In the genomic region with DNA sequence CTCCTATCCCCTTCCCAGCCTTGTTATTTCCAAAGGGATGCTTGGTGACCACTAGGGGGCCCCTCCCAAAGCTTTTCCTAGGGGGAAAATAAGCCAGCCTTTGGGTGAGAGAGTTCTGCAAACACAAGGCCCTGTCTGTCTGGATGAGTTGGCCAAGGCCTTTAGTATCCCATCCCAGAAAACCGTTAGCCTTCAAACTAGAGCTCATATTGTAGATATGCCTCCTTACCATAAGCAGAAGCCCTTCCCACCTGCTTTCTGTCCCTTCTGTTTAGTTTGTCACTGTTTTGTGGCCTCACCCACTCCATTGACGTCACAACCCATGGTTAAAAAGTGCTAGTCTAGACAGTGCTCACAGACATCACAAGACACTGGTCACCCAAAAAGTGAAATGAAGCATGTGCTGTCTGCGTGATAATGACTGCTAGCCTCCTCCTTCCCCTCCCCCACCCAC, we compare ENCODE assay signal across 10 mouse cellular contexts. TPM values are rescaled to one million over a fixed set of nuclear protein-coding genes. Genes with fewer than 3 reads are reported as not detected.
A peak's percentile ranks its signal among the peaks of the same experiment; 100 is the strongest.
DNase-seq lines count a peak whose midpoint lies in the region; ATAC-seq and TF ChIP-seq lines count a peak whose summit lies in the region.
"Had no signal": no experiment of that assay in that cellular context is flagged by ENCODE, and none has a peak within 500 bp of the region (broad histone marks: within the 10 kb centered on the region; RNA-seq: fewer than 3 reads in every experiment).

No protein-coding gene starts in this region.

- H3K4me2 ChIP-seq in heart, embryonic 11.5 days, result no peak overlapping the region
- H3K4me2 ChIP-seq in lung, embryonic 14.5 days, result no peak overlapping the region
- H3K4me2 ChIP-seq: heart, embryonic 15.5 days; neural tube, embryonic 13.5 days had no signal

- no peaks in the 10 kb centered on the region for H3K9me3 ChIP-seq in heart, embryonic 11.5 days (replicated peaks; ENCODE audit: control insufficient read depth, low read length)
- no peaks in the 10 kb centered on the region for H3K9me3 ChIP-seq in lung, embryonic 14.5 days (ENCODE audit: low read depth, low read length)
- H3K9me3 ChIP-seq: heart, embryonic 15.5 days; neural tube, embryonic 13.5 days had no signal

- peak; percentile 58 for DNase-seq in heart, adult 8-10 months (ENCODE audit: low spot score)
- peak; percentile 37 for DNase-seq in ES-CJ7 (ENCODE audit: low read depth, low spot score)
- peak; percentile 74 for DNase-seq in brain, adult 2 months (ENCODE audit: low read depth, low spot score)
- DNase-seq in kidney, postnatal 36 days, result peak; percentile 60 to 82
- peak; percentile 83 for DNase-seq in lung, embryonic 14.5 days

- no peak overlapping the region for H3K4me3 ChIP-seq in heart, embryonic 11.5 days (ENCODE audit: low read depth, low read length)
- no peak overlapping the region for H3K4me3 ChIP-seq in lung, embryonic 14.5 days (ENCODE audit: low read depth, low read length)
- H3K4me3 ChIP-seq: heart, embryonic 15.5 days; neural tube, embryonic 13.5 days had no signal

- WGBS in heart, embryonic 11.5 days (ENCODE audit: insufficient replicate concordance), result 72% methylated on average over 3 of the region's 3 CpGs
- WGBS in lung, embryonic 14.5 days, result 74% methylated on average over 3 of the region's 3 CpGs

- no peak overlapping the region for H3K9ac ChIP-seq in heart, embryonic 11.5 days (ENCODE audit: low read depth, low read length)
- H3K9ac ChIP-seq in lung, embryonic 14.5 days, result no peak overlapping the region
- H3K9ac ChIP-seq: heart, embryonic 15.5 days; neural tube, embryonic 13.5 days had no signal

- H3K27ac ChIP-seq in heart, embryonic 11.5 days (ENCODE audit: low read depth, low read length), result no peak overlapping the region
- no peak overlapping the region for H3K27ac ChIP-seq in lung, embryonic 14.5 days (ENCODE audit: low read depth)
- H3K27ac ChIP-seq: heart, embryonic 15.5 days; neural tube, embryonic 13.5 days had no signal

- H3K27me3 ChIP-seq in heart, embryonic 11.5 days (ENCODE audit: control insufficient read depth, insufficient read depth, low read length), result no peaks in the 10 kb centered on the region
- H3K27me3 ChIP-seq in lung, embryonic 14.5 days (ENCODE audit: insufficient read depth, low read length), result no peaks in the 10 kb centered on the region
- H3K27me3 ChIP-seq: heart, embryonic 15.5 days; neural tube, embryonic 13.5 days had no signal

- peak; percentile 71 for TF ChIP-seq CTCF in lung, embryonic 14.5 days (IDR thresholded peaks at IDR 0.05; ENCODE audit: low read depth)

- H3K36me3 ChIP-seq in heart, embryonic 11.5 days (ENCODE audit: control insufficient read depth, insufficient read depth, low read length), result no peaks in the 10 kb centered on the region
- H3K36me3 ChIP-seq in lung, embryonic 14.5 days (ENCODE audit: insufficient read depth), result peaks cover 5% of the 10 kb centered on the region; the same call in 1 of the 2 replicates
- H3K36me3 ChIP-seq: heart, embryonic 15.5 days had no signal

- ATAC-seq in heart, embryonic 11.5 days (replicated peaks; ENCODE audit: insufficient number of reproducible peaks, low FRiP score, low TSS enrichment), result no peak
- ATAC-seq in lung, embryonic 14.5 days (ENCODE audit: insufficient read depth), result no peak
- no peak for ATAC-seq in CD4-positive, CD25-positive, alpha-beta regulatory T cell, adult 4 months
- no peak; the same call in 1 of the 2 replicates for ATAC-seq in megakaryocyte-erythroid progenitor cell, adult 5-6 weeks (replicated peaks; ENCODE audit: low FRiP score, low TSS enrichment, poor library complexity, severe bottlenecking)

- H3K4me1 ChIP-seq in heart, embryonic 11.5 days (ENCODE audit: control insufficient read depth, insufficient read depth, low read length), result 0 out of 2 replicates have a peak, but pooled peaks cover 2% of the 10 kb centered on the region
- H3K4me1 ChIP-seq in lung, embryonic 14.5 days (ENCODE audit: insufficient read depth), result no peaks in the 10 kb centered on the region

RNA-seq across cellular contexts. Expression of a gene that starts 29.5 kb away (rescaled TPM):
- 10 to 100 TPM; 16.5 to 24.9 (median 22.3) TPM for total RNA-seq in heart, adult 8-10 months (2022)
- 13.9 and 16.1 TPM in 2 replicates for polyA plus RNA-seq in heart, embryonic 11.5 days (2014; fragmentation: Nextera tagmentation; extraction: Ambion mirVana)
- polyA plus RNA-seq in lung, embryonic 14.5 days (2014; fragmentation: Nextera tagmentation; extraction: Ambion mirVana), result 38.6 and 41.7 TPM in 2 replicates
- polyA plus RNA-seq in CD4-positive, CD25-positive, alpha-beta regulatory T cell, adult 4 months (2017; shearing (Covaris generic)), result 10 to 100 TPM in 1 of 2 experiments, 1 to 10 TPM in 1; 9.4 to 10.9 TPM
- 20.7 and 21.9 TPM in 2 replicates for total RNA-seq in megakaryocyte-erythroid progenitor cell, adult 5-6 weeks (2014; fragmentation: Nextera tagmentation)
- 30.2 and 54.0 TPM in 2 replicates for total RNA-seq in megakaryocyte-erythroid progenitor cell, adult 5-6 weeks (2017)
